Mouse (Mus musculus): ENCODE measurements around the gene Cd93. TPM values are rescaled to one million over a fixed set of nuclear protein-coding genes. Genes with fewer than 3 reads are reported as not detected.

Cd93 gene
- total RNA-seq (2023), result 45.2 and 45.9 TPM in 2 replicates

GRCm38 (mm10) chr2:148443249-148443958, at the start of gene Cd93:
Gene Cd93 (minus strand): TSS chr2:148443563.

GRCm38 (mm10) chr2:148407870-148408760, 35.2 kb downstream of the Cd93 start, which contains the start of gene Thbd:
Gene Thbd (minus strand): TSS chr2:148408188.

GRCm38 (mm10) chr2:148395131-148396051, 48.0 kb downstream of the Cd93 start, which contains the start of gene Sstr4:
Gene Sstr4 (plus strand): TSS chr2:148395344.

Other genes with a start within 250 kb of the Cd93 start
- gene Sstr4, start 48.2 kb downstream of the Cd93 start, total RNA-seq (2023), result 1.4 and 2.5 TPM in 2 replicates
- 12.5 and 14.6 TPM in 2 replicates for gene Thbd, start 35.4 kb downstream of the Cd93 start, total RNA-seq (2023)
- gene Nxt1, start 229.0 kb upstream of the Cd93 start, total RNA-seq (2023), result 16.5 and 21.5 TPM in 2 replicates
- 12.7 and 14.7 TPM in 2 replicates for gene Gzf1, start 237.5 kb upstream of the Cd93 start, total RNA-seq (2023)

Data from neutrophil, adult 65 days (primary cell).